Mouse (Mus musculus): ENCODE results near the gene Cwc27. TPM values are rescaled to one million over a fixed set of nuclear protein-coding genes. Genes with fewer than 3 reads are reported as not detected.

Cwc27 gene
- polyA plus RNA-seq, 1 experiment from 2014 or later, result 15.0 TPM

- no peak overlapping the region for H3K9ac ChIP-seq (replicated peaks; ENCODE audit: low read depth)
- no peaks in the 10 kb centered on the region for H3K9me3 ChIP-seq (ENCODE audit: low read length)
- no peaks in the 10 kb centered on the region for H3K27me3 ChIP-seq (replicated peaks; ENCODE audit: insufficient read depth, low read length)
- TF ChIP-seq CTCF (IDR thresholded peaks at IDR 0.05) (no peak), EP300 (IDR thresholded peaks at IDR 0.05) (no peak)
- H3K27ac ChIP-seq (ENCODE audit: low read length), result no peak overlapping the region
- no peak overlapping the region for H3K4me3 ChIP-seq (ENCODE audit: low read depth, low read length)
- no peaks in the 10 kb centered on the region for H3K36me3 ChIP-seq (ENCODE audit: insufficient read depth, low read length)
- WGBS, result 80% methylated on average over 18 of the region's 18 CpGs
- ATAC-seq, result no peak
- H3K4me2 ChIP-seq (replicated peaks; ENCODE audit: low read depth, low read length), result no peak overlapping the region
- H3K4me1 ChIP-seq (ENCODE audit: insufficient read depth, low read depth, low read length), result no peaks in the 10 kb centered on the region
- no peak for DNase-seq (ENCODE audit: low spot score)
These were observed 200.7 kb downstream of the Cwc27 start for GRCm38 (mm10) chr13:104615999-104616810.

- no peak for ATAC-seq
- no peak for DNase-seq (ENCODE audit: low spot score)
- Histone ChIP-seq H3K27ac (ENCODE audit: low read length) (no peak overlapping the region), H3K4me1 (ENCODE audit: insufficient read depth, low read depth, low read length) (no peaks in the 10 kb centered on the region), H3K27me3 (replicated peaks; ENCODE audit: insufficient read depth, low read length) (no peaks in the 10 kb centered on the region), H3K4me3 (ENCODE audit: low read depth, low read length) (no peak overlapping the region), H3K9ac (replicated peaks; ENCODE audit: low read depth) (no peak overlapping the region), H3K9me3 (ENCODE audit: low read length) (no peaks in the 10 kb centered on the region), H3K36me3 (ENCODE audit: insufficient read depth, low read length) (no peaks in the 10 kb centered on the region), H3K4me2 (replicated peaks; ENCODE audit: low read depth, low read length) (no peak overlapping the region)
- TF ChIP-seq EP300 (IDR thresholded peaks at IDR 0.05), result no peak
- TF ChIP-seq CTCF (IDR thresholded peaks at IDR 0.05), result no peak
- WGBS, result 91% methylated on average over 7 of the region's 7 CpGs
These were observed 201.8 kb downstream of the Cwc27 start for GRCm38 (mm10) chr13:104615111-104615510.

- Histone ChIP-seq H3K27me3 (replicated peaks; ENCODE audit: insufficient read depth, low read length) (no peaks in the 10 kb centered on the region), H3K36me3 (ENCODE audit: insufficient read depth, low read length) (no peaks in the 10 kb centered on the region), H3K27ac (ENCODE audit: low read length) (peak overlapping the region; percentile 27), H3K4me2 (replicated peaks; ENCODE audit: low read depth, low read length) (no peak overlapping the region), H3K4me3 (ENCODE audit: low read depth, low read length) (no peak overlapping the region), H3K9ac (replicated peaks; ENCODE audit: low read depth) (no peak overlapping the region), H3K4me1 (ENCODE audit: insufficient read depth, low read depth, low read length) (no peaks in the 10 kb centered on the region), H3K9me3 (ENCODE audit: low read length) (no peaks in the 10 kb centered on the region)
- DNase-seq (ENCODE audit: low spot score), result peak; percentile 54
- WGBS, result 80% methylated on average over 4 of the region's 4 CpGs
- peak; percentile 20 for ATAC-seq
- TF ChIP-seq CTCF (IDR thresholded peaks at IDR 0.05), result no peak
- TF ChIP-seq EP300 (IDR thresholded peaks at IDR 0.05), result no peak
These were observed 205.6 kb downstream of the Cwc27 start for GRCm38 (mm10) chr13:104611296-104611695.

DNA sequence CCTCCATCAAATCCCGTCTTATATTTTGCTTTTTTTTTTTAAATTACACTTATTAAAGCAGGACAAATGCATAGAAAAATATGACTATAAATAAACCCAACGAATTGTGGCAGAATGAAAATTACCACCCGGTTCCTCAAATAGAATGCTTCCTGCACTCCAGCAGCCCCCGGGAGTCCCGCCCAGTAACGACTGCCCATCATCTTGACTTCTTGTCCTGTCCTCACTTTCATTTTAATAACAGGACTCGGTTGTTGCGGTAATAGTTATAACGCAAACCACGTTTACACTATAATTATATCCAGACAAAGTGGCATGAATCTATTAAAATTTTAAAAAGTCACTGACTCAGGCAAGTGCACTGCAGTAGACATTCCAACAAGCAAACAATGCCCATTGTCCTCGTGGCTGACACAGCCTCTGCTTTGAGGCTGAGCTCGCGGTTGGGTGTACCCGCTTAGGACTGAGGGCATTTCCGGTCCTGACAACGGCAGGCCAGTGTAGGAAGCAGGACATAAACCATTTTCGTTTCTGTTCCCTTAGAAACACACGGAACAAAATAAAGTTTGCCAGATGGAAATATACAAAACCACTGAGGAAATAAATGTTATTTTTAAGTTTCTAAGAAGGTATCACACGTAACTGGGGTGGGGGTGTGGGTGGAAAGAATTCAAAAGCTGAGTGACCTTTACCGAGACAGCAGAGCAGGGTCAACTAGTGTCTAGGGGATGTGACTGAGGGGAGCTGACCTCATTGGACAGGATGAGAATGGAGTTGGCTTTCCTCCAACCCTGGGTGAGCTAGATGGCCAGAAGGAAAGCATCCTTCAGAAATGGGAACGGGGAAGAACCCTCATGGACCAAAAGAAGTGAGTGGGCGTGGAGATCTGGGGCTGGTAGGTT is 206.5 kb downstream of the Cwc27 start:
- peak overlapping the region; percentile 27 for H3K27ac ChIP-seq (ENCODE audit: low read length)
- TF ChIP-seq CTCF (IDR thresholded peaks at IDR 0.05) (no peak), EP300 (IDR thresholded peaks at IDR 0.05) (peak; percentile 90)
- 62% methylated on average over 22 of the region's 22 CpGs for WGBS
- DNase-seq (ENCODE audit: low spot score), result peak; percentile 81
- no peaks in the 10 kb centered on the region for H3K4me1 ChIP-seq (ENCODE audit: insufficient read depth, low read depth, low read length)
- no peak overlapping the region for H3K4me3 ChIP-seq (ENCODE audit: low read depth, low read length)
- no peak overlapping the region for H3K9ac ChIP-seq (replicated peaks; ENCODE audit: low read depth)
- no peak overlapping the region; the same call in 1 of the 2 replicates for H3K4me2 ChIP-seq (replicated peaks; ENCODE audit: low read depth, low read length)
- H3K9me3 ChIP-seq (ENCODE audit: low read length), result no peaks in the 10 kb centered on the region
- no peaks in the 10 kb centered on the region for H3K36me3 ChIP-seq (ENCODE audit: insufficient read depth, low read length)
- ATAC-seq, result peak; percentile 96
- no peaks in the 10 kb centered on the region for H3K27me3 ChIP-seq (replicated peaks; ENCODE audit: insufficient read depth, low read length)

- no peaks in the 10 kb centered on the region for H3K4me1 ChIP-seq (ENCODE audit: insufficient read depth, low read depth, low read length)
- DNase-seq (ENCODE audit: low spot score), result no peak
- H3K9me3 ChIP-seq (ENCODE audit: low read length), result no peaks in the 10 kb centered on the region
- no peak overlapping the region for H3K4me3 ChIP-seq (ENCODE audit: low read depth, low read length)
- no peaks in the 10 kb centered on the region for H3K36me3 ChIP-seq (ENCODE audit: insufficient read depth, low read length)
- no peaks in the 10 kb centered on the region for H3K27me3 ChIP-seq (replicated peaks; ENCODE audit: insufficient read depth, low read length)
- 93% methylated on average over 18 of the region's 18 CpGs for WGBS
- no peak overlapping the region for H3K27ac ChIP-seq (ENCODE audit: low read length)
- no peak overlapping the region for H3K9ac ChIP-seq (replicated peaks; ENCODE audit: low read depth)
- H3K4me2 ChIP-seq (replicated peaks; ENCODE audit: low read depth, low read length), result no peak overlapping the region
- no peak for ATAC-seq
- TF ChIP-seq CTCF (IDR thresholded peaks at IDR 0.05), result no peak
- no peak for TF ChIP-seq EP300 (IDR thresholded peaks at IDR 0.05)
These were observed 208.4 kb downstream of the Cwc27 start for GRCm38 (mm10) chr13:104608516-104608915.

Measured in lung, postnatal 0 days (tissue).